ENCODE assay signal across 8 mouse cellular contexts in genomic region chr17:48039232-48039866, GRCm38 (mm10). TPM values are rescaled to one million over a fixed set of nuclear protein-coding genes. Genes with fewer than 3 reads are reported as not detected.
A peak's percentile ranks its signal among the peaks of the same experiment; 100 is the strongest.
DNase-seq lines count a peak whose midpoint lies in the region; ATAC-seq lines count a peak whose summit lies in the region.

No protein-coding gene starts in this region.

- peak overlapping the region; percentile 53 for H3K4me2 ChIP-seq in intestine, embryonic 16.5 days (ENCODE audit: low read depth, low read length)

- peaks cover 14% of the 10 kb centered on the region for H3K4me1 ChIP-seq in intestine, embryonic 16.5 days (ENCODE audit: control insufficient read depth, insufficient read depth, low read length)

- peak overlapping the region; percentile 72 for H3K27ac ChIP-seq in intestine, embryonic 16.5 days (ENCODE audit: low read length)

- peak; percentile 75 for DNase-seq in MEL-GATA-1-ER (ENCODE audit: extremely low read depth, low read depth)
- peak; percentile 69 for DNase-seq in embryo, embryonic 11.5 days (ENCODE audit: low read depth, low spot score)
- peak; percentile 62 to 81 for DNase-seq in heart, adult 18-20 months
- DNase-seq in lung, adult 18-20 months: peak; percentile 81 to 88
- DNase-seq in urinary bladder, adult 2 months (ENCODE audit: low spot score): peak; percentile 49

- no peaks in the 10 kb centered on the region for H3K9me3 ChIP-seq in intestine, embryonic 16.5 days (ENCODE audit: control insufficient read depth, low read length)

- 14% methylated on average over 14 of the region's 14 CpGs for WGBS in intestine, embryonic 16.5 days

- H3K9ac ChIP-seq in intestine, embryonic 16.5 days (ENCODE audit: low read depth, low read length): peak overlapping the region; percentile 52

- no peaks in the 10 kb centered on the region for H3K36me3 ChIP-seq in intestine, embryonic 16.5 days (ENCODE audit: control insufficient read depth, insufficient read depth, low read length)

- peak overlapping the region; percentile 29 for H3K4me3 ChIP-seq in intestine, embryonic 16.5 days (ENCODE audit: low read length)

- ATAC-seq in intestine, embryonic 16.5 days: peak; percentile 87
- peak; percentile 64 for ATAC-seq in neutrophil, adult 5-6 weeks (ENCODE audit: extremely low read depth, insufficient number of reproducible peaks, low FRiP score, poor library complexity, severe bottlenecking)
- no peak for ATAC-seq in erythroblast, adult 5-6 weeks (replicated peaks; ENCODE audit: low FRiP score, poor library complexity, severe bottlenecking)

- no peaks in the 10 kb centered on the region for H3K27me3 ChIP-seq in intestine, embryonic 16.5 days (replicated peaks; ENCODE audit: control insufficient read depth, insufficient read depth, low read length)

RNA-seq across cellular contexts. Expression of gene 1700122O11Rik, which starts 1.3 kb away (rescaled TPM):
- total RNA-seq in heart, adult 18-20 months (2021): not detected
- polyA plus RNA-seq in intestine, embryonic 16.5 days (2015; fragmentation: Nextera tagmentation; extraction: Ambion mirVana): not detected in 2 replicates
- not detected in 2 replicates for total RNA-seq in neutrophil, adult 5-6 weeks (2017)
- not detected in 2 replicates for polyA plus RNA-seq in urinary bladder, adult 2 months (2012; rRNA removed)
- not detected in 2 replicates for total RNA-seq in erythroblast, adult 5-6 weeks (2015; ENCODE audit: low replicate concordance)
- total RNA-seq in erythroblast, adult 5-6 weeks (2017; ENCODE audit: low replicate concordance): not detected in 2 replicates

RNA-seq across cellular contexts. Expression of gene 1700067P10Rik, which starts 49.8 kb away (rescaled TPM):
- not detected for total RNA-seq in heart, adult 18-20 months (2021)
- polyA plus RNA-seq in intestine, embryonic 16.5 days (2015; fragmentation: Nextera tagmentation; extraction: Ambion mirVana): not detected in 2 replicates
- total RNA-seq in neutrophil, adult 5-6 weeks (2017): not detected in 2 replicates
- 0.09 and 0.12 TPM in 2 replicates for polyA plus RNA-seq in urinary bladder, adult 2 months (2012; rRNA removed)
- not detected in 2 replicates for total RNA-seq in erythroblast, adult 5-6 weeks (2015; ENCODE audit: low replicate concordance)
- not detected in 2 replicates for total RNA-seq in erythroblast, adult 5-6 weeks (2017; ENCODE audit: low replicate concordance)
